Mouse (Mus musculus) adrenal gland, postnatal 10 days (tissue): ENCODE data around the gene Pnpla2. TPM values are rescaled to one million over a fixed set of nuclear protein-coding genes. Genes with fewer than 3 reads are reported as not detected.

Experiments
- DNase-seq: peaks from one replicate; pipeline ENCODE4 v3.0.0; 2021; ENCODE audit warnings: mixed read lengths
- total RNA-seq, 2 experiments: library from RNA; stranded (reverse); gene quantifications; 2 replicates each; pipeline ENCODE4 v1.2.3; 2021

The Pnpla2 gene
- total RNA-seq, 2 experiments from 2014 or later, result 1,181 to 1,292 TPM

GRCm38 (mm10) chr7:141447110-141447991, 7.6 kb upstream of the Pnpla2 start, which contains the start of gene Rplp2:
Gene Rplp2 (plus strand): TSS chr7:141447370.
- DNase-seq, result peak; percentile 96

GRCm38 (mm10) chr7:141451928-141452327, 3.1 kb upstream of the Pnpla2 start:
- DNase-seq, result peak; percentile 65

- peak; percentile 16 for DNase-seq
Observed at GRCm38 (mm10) chr7:141453636-141454035, 1.4 kb upstream of the Pnpla2 start.

- DNase-seq, result peak; percentile 85
Observed at GRCm38 (mm10) chr7:141455610-141456314, 764 bp downstream of the Pnpla2 start.

GRCm38 (mm10) chr7:141456739-141457138, 1.7 kb downstream of the Pnpla2 start:
- peak; percentile 75 for DNase-seq

- peak; percentile 19 for DNase-seq
Observed at GRCm38 (mm10) chr7:141457236-141457635, 2.2 kb downstream of the Pnpla2 start.

- DNase-seq, result peak; percentile 74
Observed at GRCm38 (mm10) chr7:141457986-141458660, 3.1 kb downstream of the Pnpla2 start.

- peak; percentile 15 for DNase-seq
Observed at GRCm38 (mm10) chr7:141458661-141459060, 3.7 kb downstream of the Pnpla2 start.

GRCm38 (mm10) chr7:141459301-141459711, 4.3 kb downstream of the Pnpla2 start:
- DNase-seq, result peak; percentile 67

- DNase-seq, result peak; percentile 12
Observed at GRCm38 (mm10) chr7:141460001-141460390, 5.0 kb downstream of the Pnpla2 start.

GRCm38 (mm10) chr7:141460391-141461113, 5.6 kb downstream of the Pnpla2 start, which contains the start of gene Cracr2b:
Gene Cracr2b (plus strand): TSS chr7:141461094.
- peak; percentile 34 for DNase-seq

- DNase-seq, result peak; percentile 59
Observed at GRCm38 (mm10) chr7:141461521-141462332, 6.7 kb downstream of the Pnpla2 start.

- DNase-seq, result no peak
Observed at GRCm38 (mm10) chr7:141462333-141462821, 7.4 kb downstream of the Pnpla2 start.

- no peak for DNase-seq
Observed at GRCm38 (mm10) chr7:141463824-141464602, 9.0 kb downstream of the Pnpla2 start.

- DNase-seq, result no peak
Observed at GRCm38 (mm10) chr7:141464603-141465201, 9.7 kb downstream of the Pnpla2 start.

GRCm38 (mm10) chr7:141465388-141466044, 10.5 kb downstream of the Pnpla2 start:
- no peak for DNase-seq

- no peak for DNase-seq
Observed at GRCm38 (mm10) chr7:141466045-141466394, 11.0 kb downstream of the Pnpla2 start.

- DNase-seq, result no peak
Observed at GRCm38 (mm10) chr7:141466607-141467148, 11.7 kb downstream of the Pnpla2 start.
